Mouse (Mus musculus): ENCODE data around the gene Kdelr2. TPM values are rescaled to one million over a fixed set of nuclear protein-coding genes. Genes with fewer than 3 reads are reported as not detected.
"Not testable (repeated sequence)": the region's sequence is repeated elsewhere in the genome, so short reads cannot be mapped to it uniquely, and the experiment has no call there.

Gene Kdelr2
- polyA plus RNA-seq, 1 experiment from 2014 or later = 387 TPM

DNA sequence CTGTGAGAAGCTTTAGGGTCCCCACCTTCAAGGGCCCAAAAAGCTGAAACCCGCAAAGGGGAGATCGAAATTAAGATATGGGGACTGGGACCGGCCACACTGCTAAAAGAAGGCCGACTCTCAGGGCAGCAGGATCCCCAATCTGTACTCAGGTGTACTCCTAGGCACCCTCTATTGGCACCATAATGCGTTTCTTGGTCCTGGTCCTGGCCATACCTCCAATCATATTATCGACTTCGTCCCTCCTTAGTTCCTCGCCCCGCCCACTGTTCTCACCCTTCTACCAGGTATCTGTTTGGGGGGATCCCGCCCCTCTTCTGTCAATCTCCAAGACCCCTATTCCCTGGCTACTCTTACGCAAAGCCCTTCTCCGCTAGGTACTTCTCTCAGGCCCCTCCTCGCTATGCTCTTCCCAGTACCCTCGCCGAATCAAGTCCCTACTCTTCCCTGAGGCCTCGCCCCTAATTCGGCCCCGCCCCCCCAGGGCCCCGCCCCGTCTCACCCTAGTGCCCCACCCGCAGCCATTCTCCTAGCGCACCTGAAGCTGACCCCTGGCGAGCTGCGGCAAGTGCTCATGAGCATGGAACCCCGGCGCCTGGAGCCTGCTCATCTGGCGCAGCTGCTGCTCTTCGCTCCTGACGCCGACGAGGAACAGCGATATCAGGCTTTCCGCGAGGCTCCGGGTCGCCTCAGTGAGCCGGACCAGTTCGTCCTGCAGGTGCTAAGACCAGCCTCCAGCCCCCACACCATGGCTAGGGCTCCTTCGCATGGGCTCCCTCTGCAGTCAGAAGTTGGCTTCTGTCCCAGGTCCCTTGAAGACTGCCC lies 16.6 kb upstream of the Kdelr2 start:
- Histone ChIP-seq H3K4me3 (ENCODE audit: low read depth, low read length) (peak overlapping the region; percentile 27), H3K9me3 (ENCODE audit: control insufficient read depth, low read depth, low read length) (no peaks in the 10 kb centered on the region), H3K4me2 (replicated peaks; ENCODE audit: low read depth, low read length) (peak overlapping the region; percentile 59), H3K36me3 (ENCODE audit: control insufficient read depth, insufficient read depth, low read length) (no peaks in the 10 kb centered on the region), H3K4me1 (ENCODE audit: control insufficient read depth, insufficient read depth, low read length) (peaks cover 6% of the 10 kb centered on the region; the same call in 1 of the 2 replicates), H3K9ac (replicated peaks; ENCODE audit: low read depth, low read length) (no peak overlapping the region), H3K27me3 (ENCODE audit: control insufficient read depth, insufficient read depth, low read length) (peaks cover 7% of the 10 kb centered on the region; the same call in 1 of the 2 replicates), H3K27ac (ENCODE audit: low read length) (no peak overlapping the region)
- WGBS = 8% methylated on average over 39 of the region's 39 CpGs
- ATAC-seq (ENCODE audit: insufficient number of reproducible peaks, insufficient read depth, low FRiP score, low read depth) = peak; percentile 87

DNA sequence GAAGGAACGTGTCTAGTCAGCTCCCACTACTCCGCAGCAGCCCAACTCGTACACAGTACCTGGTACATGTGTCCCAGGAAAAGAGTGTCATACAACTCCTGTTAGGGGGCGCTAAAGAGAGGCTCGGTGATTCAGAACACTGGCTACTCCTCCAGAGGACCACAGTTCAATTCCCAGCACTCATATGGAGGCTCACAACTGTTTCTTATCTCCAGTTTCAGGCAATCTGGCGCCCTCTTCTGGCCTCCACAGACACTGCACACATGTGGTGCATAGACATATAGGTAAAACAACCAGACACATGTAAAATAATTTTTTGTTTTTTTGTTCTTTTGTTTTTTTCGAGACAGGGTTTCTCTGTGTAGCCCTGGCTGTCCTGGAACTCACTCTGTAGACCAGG lies 9.5 kb upstream of the Kdelr2 start:
- H3K9me3 ChIP-seq (ENCODE audit: control insufficient read depth, low read depth, low read length) = no peaks in the 10 kb centered on the region
- ATAC-seq (ENCODE audit: insufficient number of reproducible peaks, insufficient read depth, low FRiP score, low read depth) = no peak
- no peak overlapping the region for H3K4me3 ChIP-seq (ENCODE audit: low read depth, low read length)
- no peaks in the 10 kb centered on the region; the same call in 1 of the 2 replicates for H3K36me3 ChIP-seq (ENCODE audit: control insufficient read depth, insufficient read depth, low read length)
- no peaks in the 10 kb centered on the region for H3K27me3 ChIP-seq (ENCODE audit: control insufficient read depth, insufficient read depth, low read length)
- no peak overlapping the region for H3K27ac ChIP-seq (ENCODE audit: low read length)
- H3K4me2 ChIP-seq (replicated peaks; ENCODE audit: low read depth, low read length) = no peak overlapping the region
- 82% methylated on average over 7 of the region's 7 CpGs for WGBS
- no peaks in the 10 kb centered on the region for H3K4me1 ChIP-seq (ENCODE audit: control insufficient read depth, insufficient read depth, low read length)
- no peak overlapping the region for H3K9ac ChIP-seq (replicated peaks; ENCODE audit: low read depth, low read length)

DNA sequence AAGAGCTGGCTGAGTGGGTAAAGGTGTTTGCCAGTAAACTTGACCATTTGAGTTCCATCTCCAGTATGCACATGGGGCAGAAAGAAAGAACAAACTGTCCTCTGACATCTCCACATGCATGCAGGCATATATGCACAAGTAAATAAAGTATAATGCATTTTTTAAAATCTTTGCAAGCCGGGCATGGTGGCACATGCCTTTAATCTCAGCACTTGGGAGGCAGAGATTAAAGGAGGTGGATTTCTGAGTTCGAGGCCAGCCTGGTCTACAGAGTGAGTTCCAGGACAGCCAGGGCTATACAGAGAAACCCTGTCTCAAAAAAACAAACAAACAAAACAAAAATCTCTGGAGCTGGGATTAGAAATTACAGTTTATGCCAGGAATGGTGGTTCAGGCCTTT lies 8.7 kb upstream of the Kdelr2 start:
- not testable (repeated sequence) for H3K36me3 ChIP-seq (ENCODE audit: control insufficient read depth, insufficient read depth, low read length); H3K4me3 ChIP-seq (ENCODE audit: low read depth, low read length); ATAC-seq (ENCODE audit: insufficient number of reproducible peaks, insufficient read depth, low FRiP score, low read depth); H3K4me2 ChIP-seq (replicated peaks; ENCODE audit: low read depth, low read length); H3K9me3 ChIP-seq (ENCODE audit: control insufficient read depth, low read depth, low read length); H3K27ac ChIP-seq (ENCODE audit: low read length); H3K4me1 ChIP-seq (ENCODE audit: control insufficient read depth, insufficient read depth, low read length); H3K9ac ChIP-seq (replicated peaks; ENCODE audit: low read depth, low read length); H3K27me3 ChIP-seq (ENCODE audit: control insufficient read depth, insufficient read depth, low read length)
- 88% methylated on average over 2 of the region's 2 CpGs for WGBS

GRCm38 (mm10) chr5:143395649-143396048 lies 8.0 kb upstream of the Kdelr2 start:
- H3K9me3 ChIP-seq (ENCODE audit: control insufficient read depth, low read depth, low read length) = no peaks in the 10 kb centered on the region
- WGBS = 38% methylated on average over 2 of the region's 2 CpGs
- no peak overlapping the region for H3K4me3 ChIP-seq (ENCODE audit: low read depth, low read length)
- H3K27ac ChIP-seq (ENCODE audit: low read length) = no peak overlapping the region
- no peak overlapping the region for H3K9ac ChIP-seq (replicated peaks; ENCODE audit: low read depth, low read length)
- no peak for ATAC-seq (ENCODE audit: insufficient number of reproducible peaks, insufficient read depth, low FRiP score, low read depth)
- no peaks in the 10 kb centered on the region for H3K27me3 ChIP-seq (ENCODE audit: control insufficient read depth, insufficient read depth, low read length)
- H3K4me2 ChIP-seq (replicated peaks; ENCODE audit: low read depth, low read length) = no peak overlapping the region
- no peaks in the 10 kb centered on the region; the same call in 1 of the 2 replicates for H3K36me3 ChIP-seq (ENCODE audit: control insufficient read depth, insufficient read depth, low read length)
- no peaks in the 10 kb centered on the region for H3K4me1 ChIP-seq (ENCODE audit: control insufficient read depth, insufficient read depth, low read length)

DNA sequence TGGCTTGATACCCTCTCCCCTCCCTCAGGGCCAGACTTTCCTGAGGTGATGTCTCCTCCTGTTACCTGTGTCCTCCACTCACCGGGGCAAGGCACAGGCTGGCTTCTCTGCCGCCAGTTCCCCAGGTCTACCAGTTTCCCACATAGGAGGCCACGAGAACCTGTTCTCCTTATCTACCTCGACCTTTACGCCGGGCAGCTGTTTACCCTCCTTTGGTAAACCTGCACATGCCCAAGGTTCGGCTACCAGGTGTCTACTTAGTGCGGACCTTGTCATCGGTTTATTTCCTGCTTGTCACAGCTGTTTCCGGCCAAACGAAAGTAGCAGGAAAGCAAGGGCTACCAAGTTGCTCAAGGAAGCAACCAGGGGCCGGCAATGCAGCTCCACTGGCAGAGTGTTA lies 3.1 kb upstream of the Kdelr2 start:
- Histone ChIP-seq H3K27ac (ENCODE audit: low read length) (peak overlapping the region; percentile 45; the same call in 1 of the 2 replicates), H3K27me3 (ENCODE audit: control insufficient read depth, insufficient read depth, low read length) (no peaks in the 10 kb centered on the region), H3K4me2 (replicated peaks; ENCODE audit: low read depth, low read length) (no peak overlapping the region), H3K9ac (replicated peaks; ENCODE audit: low read depth, low read length) (no peak overlapping the region), H3K4me3 (ENCODE audit: low read depth, low read length) (no peak overlapping the region), H3K9me3 (ENCODE audit: control insufficient read depth, low read depth, low read length) (no peaks in the 10 kb centered on the region), H3K4me1 (ENCODE audit: control insufficient read depth, insufficient read depth, low read length) (peaks cover 15% of the 10 kb centered on the region; the same call in 1 of the 2 replicates), H3K36me3 (ENCODE audit: control insufficient read depth, insufficient read depth, low read length) (peaks cover 4% of the 10 kb centered on the region; the same call in 1 of the 2 replicates)
- WGBS = 69% methylated on average over 12 of the region's 12 CpGs
- peak; percentile 63; the same call in 1 of the 2 replicates for ATAC-seq (ENCODE audit: insufficient number of reproducible peaks, insufficient read depth, low FRiP score, low read depth)

GRCm38 (mm10) chr5:143401556-143401955 lies 2.1 kb upstream of the Kdelr2 start:
- Histone ChIP-seq H3K9me3 (ENCODE audit: control insufficient read depth, low read depth, low read length) (no peaks in the 10 kb centered on the region), H3K27me3 (ENCODE audit: control insufficient read depth, insufficient read depth, low read length) (no peaks in the 10 kb centered on the region), H3K4me1 (ENCODE audit: control insufficient read depth, insufficient read depth, low read length) (peaks cover 15% of the 10 kb centered on the region; the same call in 1 of the 2 replicates), H3K9ac (replicated peaks; ENCODE audit: low read depth, low read length) (no peak overlapping the region), H3K36me3 (ENCODE audit: control insufficient read depth, insufficient read depth, low read length) (peaks cover 10% of the 10 kb centered on the region; the same call in 1 of the 2 replicates), H3K27ac (ENCODE audit: low read length) (no peak overlapping the region), H3K4me3 (ENCODE audit: low read depth, low read length) (no peak overlapping the region), H3K4me2 (replicated peaks; ENCODE audit: low read depth, low read length) (no peak overlapping the region)
- ATAC-seq (ENCODE audit: insufficient number of reproducible peaks, insufficient read depth, low FRiP score, low read depth) = no peak
- 32% methylated on average over 2 of the region's 2 CpGs for whole genome bisulfite sequencing

DNA sequence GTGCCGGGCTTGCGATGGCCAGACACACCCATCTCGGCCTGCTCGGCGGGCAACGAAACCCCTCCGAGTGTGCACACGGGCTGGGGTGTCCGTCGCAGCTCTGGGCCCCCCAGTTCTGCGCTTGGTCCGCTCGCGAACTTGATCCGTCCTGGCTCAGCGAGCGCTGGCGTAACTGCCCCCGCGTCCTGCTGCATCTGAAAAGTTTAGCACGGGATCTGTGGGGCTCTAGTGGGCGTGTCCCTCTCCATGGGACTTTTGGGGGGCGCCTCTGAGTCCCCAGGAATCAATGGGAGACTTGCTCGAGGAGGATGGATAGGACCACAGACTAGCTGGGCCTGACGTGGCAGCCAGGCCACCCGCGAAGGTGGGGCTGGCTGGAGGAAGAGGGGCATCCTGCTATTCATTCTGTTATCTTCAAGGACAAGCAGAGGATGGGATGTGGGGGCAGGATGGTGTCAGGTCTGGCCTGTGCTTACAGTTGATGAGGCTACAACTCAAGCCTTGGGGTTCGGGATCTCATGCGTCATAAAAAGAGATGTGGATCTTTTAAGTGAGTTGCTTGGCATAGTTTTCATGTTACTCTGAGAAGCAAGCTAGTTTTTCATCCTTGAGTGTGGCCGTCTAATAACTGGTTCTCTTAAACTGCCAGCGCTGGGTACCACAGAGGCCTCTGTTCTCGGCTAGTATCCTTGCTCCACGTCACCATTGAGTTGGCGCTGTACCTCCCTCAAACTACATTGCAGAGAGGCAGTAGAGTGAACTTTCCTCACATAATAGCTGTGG lies 701 bp downstream of the Kdelr2 start:
- Histone ChIP-seq H3K4me1 (ENCODE audit: control insufficient read depth, insufficient read depth, low read length) (peaks cover 15% of the 10 kb centered on the region; the same call in 1 of the 2 replicates), H3K27me3 (ENCODE audit: control insufficient read depth, insufficient read depth, low read length) (no peaks in the 10 kb centered on the region), H3K27ac (ENCODE audit: low read length) (peak overlapping the region; percentile 92), H3K4me3 (ENCODE audit: low read depth, low read length) (peak overlapping the region; percentile 99), H3K4me2 (replicated peaks; ENCODE audit: low read depth, low read length) (peak overlapping the region; percentile 52), H3K9ac (replicated peaks; ENCODE audit: low read depth, low read length) (peak overlapping the region; percentile 91), H3K36me3 (ENCODE audit: control insufficient read depth, insufficient read depth, low read length) (peaks cover 21% of the 10 kb centered on the region; the same call in 1 of the 2 replicates), H3K9me3 (ENCODE audit: control insufficient read depth, low read depth, low read length) (no peaks in the 10 kb centered on the region)
- WGBS = 4% methylated on average over 33 of the region's 34 CpGs
- ATAC-seq (ENCODE audit: insufficient number of reproducible peaks, insufficient read depth, low FRiP score, low read depth) = peak; percentile 5; the same call in 1 of the 2 replicates

DNA sequence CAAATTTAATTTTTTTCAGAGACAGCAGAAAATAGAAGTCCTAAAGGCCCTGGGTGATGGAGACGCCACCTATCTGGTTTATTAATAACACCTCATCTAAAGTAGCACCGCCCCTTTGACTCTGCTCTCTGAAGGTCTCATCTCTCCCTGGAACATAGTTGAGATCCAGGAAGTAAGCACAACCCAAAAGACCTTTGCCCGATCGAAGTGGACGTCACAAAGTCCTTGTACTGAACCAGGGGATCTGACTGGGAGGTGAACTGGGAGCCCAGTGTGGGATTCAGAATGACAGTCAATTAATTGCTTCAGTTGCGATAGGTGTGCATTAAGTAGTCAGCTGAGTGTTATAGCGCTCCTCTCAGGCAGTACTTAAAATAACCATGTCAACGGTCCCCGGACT lies 1.6 kb downstream of the Kdelr2 start:
- ATAC-seq (ENCODE audit: insufficient number of reproducible peaks, insufficient read depth, low FRiP score, low read depth) = no peak
- 85% methylated on average over 9 of the region's 9 CpGs for WGBS
- Histone ChIP-seq H3K9ac (replicated peaks; ENCODE audit: low read depth, low read length) (no peak overlapping the region), H3K4me2 (replicated peaks; ENCODE audit: low read depth, low read length) (peak overlapping the region; percentile 52), H3K4me3 (ENCODE audit: low read depth, low read length) (peak overlapping the region; percentile 99), H3K9me3 (ENCODE audit: control insufficient read depth, low read depth, low read length) (no peaks in the 10 kb centered on the region), H3K27ac (ENCODE audit: low read length) (no peak overlapping the region), H3K4me1 (ENCODE audit: control insufficient read depth, insufficient read depth, low read length) (peaks cover 15% of the 10 kb centered on the region; the same call in 1 of the 2 replicates), H3K27me3 (ENCODE audit: control insufficient read depth, insufficient read depth, low read length) (no peaks in the 10 kb centered on the region), H3K36me3 (ENCODE audit: control insufficient read depth, insufficient read depth, low read length) (peaks cover 21% of the 10 kb centered on the region; the same call in 1 of the 2 replicates)

Data from stomach, embryonic 14.5 days (tissue).